Mouse (Mus musculus): ENCODE data around the gene Spint2.

DNA sequence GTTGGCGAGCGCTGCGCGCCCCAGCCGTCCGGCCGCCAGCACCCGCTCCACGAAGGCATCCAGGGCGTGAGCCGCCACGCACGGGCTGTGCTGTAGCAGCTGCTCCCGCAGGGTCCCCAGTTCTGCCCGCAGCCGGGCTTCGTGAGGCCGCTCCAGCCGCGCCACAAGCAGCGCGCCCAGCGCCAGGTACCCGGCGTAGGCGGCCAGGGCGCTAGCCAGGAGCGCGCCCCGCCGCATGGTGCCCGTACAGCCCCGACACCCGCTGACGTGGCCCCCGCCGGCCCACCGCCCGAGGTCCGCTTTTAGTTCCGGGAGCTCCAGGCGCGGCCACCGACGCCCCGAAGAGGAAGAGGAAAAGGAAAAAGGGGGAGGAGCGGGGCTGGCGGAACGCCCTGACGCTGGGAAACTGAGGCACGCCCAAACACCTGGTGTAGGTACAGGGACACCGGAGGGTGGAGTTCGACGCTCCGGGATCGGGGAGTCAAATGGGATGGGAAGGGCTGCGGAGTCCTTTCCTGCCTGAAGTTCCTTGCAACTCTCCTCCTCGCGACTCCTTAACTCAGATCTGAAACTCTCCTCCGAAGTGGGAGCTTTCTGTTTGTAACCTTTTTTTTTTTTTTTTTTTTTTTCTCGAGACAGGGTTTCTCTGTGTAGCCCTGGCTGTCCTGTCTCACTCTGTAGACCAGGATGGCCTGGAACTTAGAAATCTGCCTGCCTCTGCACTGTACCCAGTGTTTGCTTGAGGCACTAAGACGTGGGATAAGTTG is 49.3 kb downstream of the Spint2 start, which contains the start of gene Kcnk6:
- TF ChIP-seq POLR2A (IDR thresholded peaks at IDR 0.05; ENCODE audit: borderline replicate concordance, extremely low read depth, insufficient read depth, insufficient read length, poor library complexity, severe bottlenecking) (no peak), CTCF (IDR thresholded peaks at IDR 0.05; ENCODE audit: borderline replicate concordance, extremely low read depth, insufficient read depth, insufficient read length) (no peak)

All from brain, embryonic 14.5 days (tissue).